Mouse (Mus musculus) embryonic facial prominence, embryonic 12.5 days (tissue): ENCODE results near the gene Hyls1. TPM values are rescaled to one million over a fixed set of nuclear protein-coding genes. Genes with fewer than 3 reads are reported as not detected.
A peak's percentile ranks its signal among the peaks of the same experiment; 100 is the strongest.

Source experiments
- ATAC-seq: fragments of 200-750 bp; cut with Nextera tagmentation; 2 replicates; pipeline ENCODE4 v1.8.0; 2017; ENCODE audit not compliant: insufficient number of reproducible peaks, insufficient read depth, low FRiP score, low TSS enrichment
- H3K27ac ChIP-seq: fragments of 300-500 bp; sonication (generic); 2 replicates; pipeline ENCODE4 v1.5.1; 2016; ENCODE audit warnings: mild to moderate bottlenecking
- H3K27me3 ChIP-seq: fragments of 300-500 bp; sonication (generic); 2 replicates; pipeline ENCODE4 v1.6.1; 2016; ENCODE audit warnings: mild to moderate bottlenecking, moderate library complexity
- H3K36me3 ChIP-seq: fragments of 300-500 bp; sonication (generic); 2 replicates; pipeline ENCODE4 v1.6.1; 2016; ENCODE audit warnings: mild to moderate bottlenecking
- H3K4me1 ChIP-seq: fragments of 300-500 bp; sonication (generic); 2 replicates; pipeline ENCODE4 v1.6.1; 2016
- H3K4me2 ChIP-seq: fragments of 300-500 bp; sonication (generic); replicated peaks from 2 replicates; pipeline ENCODE4 v1.6.1; 2016; ENCODE audit warnings: mild to moderate bottlenecking, moderate library complexity
- H3K4me3 ChIP-seq: fragments of 300-500 bp; sonication (generic); 2 replicates; pipeline ENCODE4 v1.5.1; 2016; ENCODE audit warnings: mild to moderate bottlenecking
- H3K9ac ChIP-seq: fragments of 300-500 bp; sonication (generic); 2 replicates; pipeline ENCODE4 v1.6.1; 2016; ENCODE audit warnings: mild to moderate bottlenecking, moderate library complexity
- H3K9me3 ChIP-seq: fragments of 300-500 bp; sonication (generic); 2 replicates; pipeline ENCODE4 v1.6.1; 2016; ENCODE audit warnings: mild to moderate bottlenecking, moderate library complexity
- WGBS: fragments of 180-500 bp; shearing (Covaris S2); methylation state at CpG from one replicate; pipeline ENCODE4 v1.1.7; 2016; 5-methylcytosine and 5-hydroxymethylcytosine counted together
- polyA plus RNA-seq: library from polyadenylated mRNA; unstranded; fragments of >200 nt; fragmentation: Nextera tagmentation; extraction: Ambion mirVana; gene quantifications from 2 replicates; pipeline ENCODE4 v1.2.1, GENCODE M21; 2016

Gene Hyls1
- polyA plus RNA-seq, 1 experiment from 2014 or later: 23.6 TPM

DNA sequence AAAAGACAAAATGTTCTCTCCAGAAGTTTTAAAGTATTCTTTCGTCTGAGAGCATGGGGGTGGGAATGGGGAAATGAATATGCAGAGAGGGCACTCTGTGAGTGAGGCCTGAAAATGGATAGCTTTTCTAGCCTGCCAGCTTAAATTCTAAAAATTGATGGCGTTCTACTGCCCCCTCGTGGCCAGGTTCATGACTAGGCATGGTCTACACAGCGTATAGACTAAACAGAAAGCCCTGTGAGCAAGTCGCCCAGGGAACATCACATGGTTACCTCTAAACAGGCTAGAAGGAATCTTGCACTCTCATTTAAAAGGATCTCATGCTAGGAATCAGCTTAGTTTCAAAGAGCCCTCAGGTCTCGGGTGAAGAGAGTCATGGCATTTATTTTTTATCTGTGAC, 28.7 kb downstream of the Hyls1 start:
- H3K4me3 ChIP-seq: no peak overlapping the region
- H3K9ac ChIP-seq: no peak overlapping the region
- no peak overlapping the region for H3K4me2 ChIP-seq
- peak; percentile 72 for ATAC-seq
- H3K27ac ChIP-seq: no peak overlapping the region
- no peaks in the 10 kb centered on the region for H3K36me3 ChIP-seq
- no peaks in the 10 kb centered on the region; the same call in 1 of the 2 replicates for H3K4me1 ChIP-seq
- no peaks in the 10 kb centered on the region for H3K9me3 ChIP-seq
- H3K27me3 ChIP-seq: no peaks in the 10 kb centered on the region
- 7% methylated on average over 6 of the region's 6 CpGs for WGBS

DNA sequence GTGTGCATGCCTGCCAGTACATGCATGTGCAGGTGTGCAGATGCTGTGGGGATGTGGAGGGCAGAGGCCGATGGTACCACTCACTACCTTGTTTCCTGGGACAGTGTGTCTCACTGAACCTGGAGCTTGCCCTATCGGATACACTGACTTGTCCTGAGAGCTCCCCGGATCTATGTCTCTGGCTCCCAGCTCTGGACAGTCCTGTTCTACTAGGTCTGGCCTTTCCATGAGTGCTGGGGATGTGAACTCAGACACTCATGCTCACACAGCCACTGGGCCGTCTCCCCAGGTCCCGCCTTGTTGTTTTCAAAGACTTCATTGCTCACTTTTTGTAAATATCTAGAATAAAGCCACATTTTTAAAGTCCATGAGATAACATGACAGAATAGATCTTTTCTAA, 29.2 kb downstream of the Hyls1 start:
- H3K4me3 ChIP-seq: no peak overlapping the region
- ATAC-seq: peak; percentile 44; the same call in 1 of the 2 replicates
- H3K9me3 ChIP-seq: no peaks in the 10 kb centered on the region
- no peaks in the 10 kb centered on the region for H3K27me3 ChIP-seq
- no peaks in the 10 kb centered on the region; the same call in 1 of the 2 replicates for H3K4me1 ChIP-seq
- H3K36me3 ChIP-seq: no peaks in the 10 kb centered on the region
- no peak overlapping the region for H3K4me2 ChIP-seq
- 74% methylated on average over 5 of the region's 5 CpGs for WGBS
- no peak overlapping the region for H3K9ac ChIP-seq
- H3K27ac ChIP-seq: no peak overlapping the region

DNA sequence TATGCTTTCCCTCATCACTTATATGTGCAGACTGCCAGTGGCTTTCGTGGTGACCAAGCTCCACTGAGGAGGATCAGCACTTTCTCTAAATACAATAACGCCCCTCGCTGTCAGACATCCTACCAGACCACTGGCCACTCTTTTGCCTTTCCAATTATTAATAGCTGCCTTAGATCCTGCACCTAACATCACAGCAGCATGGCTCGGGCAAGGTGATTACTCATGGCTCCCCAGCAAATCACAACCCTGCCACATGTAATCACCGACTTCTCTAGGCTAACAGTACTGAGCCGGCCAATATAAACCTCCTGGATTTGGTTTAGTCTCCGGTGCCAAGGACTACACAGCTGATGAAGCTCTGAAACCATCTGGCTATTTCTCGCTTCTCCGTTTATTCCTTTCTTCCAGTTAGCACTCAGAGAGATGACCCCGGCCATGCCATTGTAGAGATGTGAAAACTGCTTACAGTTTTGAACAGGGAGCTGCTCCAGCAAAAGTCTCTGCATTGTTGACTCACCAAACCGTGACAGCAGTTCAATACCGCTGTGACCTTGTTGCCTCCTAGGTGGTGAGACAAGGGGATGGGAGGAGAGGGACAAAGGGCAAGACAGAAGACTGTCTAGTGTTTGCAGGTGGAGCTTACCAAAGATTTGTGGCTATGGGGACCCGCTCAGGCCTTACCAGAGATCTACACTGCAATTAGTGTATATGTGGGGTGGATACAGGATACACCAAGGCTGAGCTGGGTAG, 31.0 kb downstream of the Hyls1 start:
- ATAC-seq: no peak
- Histone ChIP-seq H3K4me2 (no peak overlapping the region), H3K4me1 (no peaks in the 10 kb centered on the region; the same call in none of the 2 replicates), H3K9ac (no peak overlapping the region), H3K36me3 (no peaks in the 10 kb centered on the region), H3K9me3 (no peaks in the 10 kb centered on the region), H3K4me3 (no peak overlapping the region), H3K27ac (no peak overlapping the region), H3K27me3 (no peaks in the 10 kb centered on the region)
- WGBS: 82% methylated on average over 13 of the region's 13 CpGs

DNA sequence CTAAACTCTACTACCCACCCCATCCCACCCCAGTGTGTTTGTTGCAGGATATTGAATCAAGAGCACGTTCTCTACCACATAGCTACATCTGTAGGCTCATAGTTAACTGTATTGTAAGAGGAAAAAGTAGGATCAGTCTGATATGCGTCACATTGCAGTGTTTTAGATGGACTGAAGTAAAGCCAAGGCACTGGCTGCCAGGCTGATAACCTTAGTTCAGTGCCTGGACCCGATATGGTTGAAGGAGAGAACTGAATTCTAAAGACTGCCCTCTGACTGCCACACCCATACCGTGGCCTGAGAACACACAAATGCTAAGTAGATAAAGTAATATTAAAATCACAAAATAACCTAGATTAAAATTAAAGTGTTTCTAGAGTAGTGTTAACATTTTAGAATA, 34.3 kb downstream of the Hyls1 start:
- no peak overlapping the region for H3K9ac ChIP-seq
- H3K4me3 ChIP-seq: no peak overlapping the region
- no peak overlapping the region for H3K4me2 ChIP-seq
- H3K4me1 ChIP-seq: peaks cover under 1% of the 10 kb centered on the region
- no peaks in the 10 kb centered on the region for H3K36me3 ChIP-seq
- ATAC-seq: no peak
- WGBS: 70% methylated on average over 4 of the region's 4 CpGs
- no peaks in the 10 kb centered on the region for H3K9me3 ChIP-seq
- H3K27ac ChIP-seq: no peak overlapping the region
- no peaks in the 10 kb centered on the region for H3K27me3 ChIP-seq

DNA sequence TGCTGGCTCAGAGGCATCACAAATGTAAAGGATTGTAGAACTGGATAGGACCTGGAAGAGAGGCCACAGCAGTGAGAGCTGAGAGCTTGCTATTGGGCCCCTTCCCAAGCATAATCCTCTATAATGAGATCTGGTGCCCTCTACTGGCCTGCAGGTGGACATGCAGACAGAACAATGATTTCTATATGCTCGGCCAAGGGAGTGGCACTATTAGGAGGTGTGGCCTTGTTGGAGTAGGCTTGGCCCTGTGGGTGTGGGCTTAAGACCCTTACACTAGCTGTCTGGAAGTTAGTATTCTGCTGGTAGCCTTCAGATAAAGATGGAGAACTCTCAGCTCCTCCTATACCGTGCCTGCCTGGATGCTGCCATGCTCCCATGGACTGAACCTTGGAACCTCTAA, 35.1 kb downstream of the Hyls1 start:
- H3K27ac ChIP-seq: no peak overlapping the region
- H3K4me1 ChIP-seq: peaks cover 8% of the 10 kb centered on the region

GRCm38 (mm10) chr9:35533266-35533665, 36.9 kb downstream of the Hyls1 start:
- no peaks in the 10 kb centered on the region for H3K36me3 ChIP-seq
- no peaks in the 10 kb centered on the region for H3K9me3 ChIP-seq
- H3K4me2 ChIP-seq: no peak overlapping the region
- H3K4me3 ChIP-seq: no peak overlapping the region
- H3K4me1 ChIP-seq: peaks cover 20% of the 10 kb centered on the region
- no peaks in the 10 kb centered on the region for H3K27me3 ChIP-seq
- 75% methylated on average over 9 of the region's 9 CpGs for WGBS
- H3K9ac ChIP-seq: no peak overlapping the region
- ATAC-seq: no peak
- no peak overlapping the region for H3K27ac ChIP-seq

More for the DNA sequence above, 35.1 kb downstream of the Hyls1 start:
- Histone ChIP-seq H3K9ac (no peak overlapping the region), H3K4me2 (no peak overlapping the region), H3K36me3 (no peaks in the 10 kb centered on the region), H3K27me3 (no peaks in the 10 kb centered on the region), H3K4me3 (no peak overlapping the region), H3K9me3 (no peaks in the 10 kb centered on the region)
- peak; percentile 80 for ATAC-seq
- 12% methylated on average over 2 of the region's 2 CpGs for WGBS

GRCm38 (mm10) chr9:35529796-35530195, 40.4 kb downstream of the Hyls1 start:
- H3K4me1 ChIP-seq: peaks cover 24% of the 10 kb centered on the region
- no peaks in the 10 kb centered on the region for H3K27me3 ChIP-seq
- 8% methylated on average over 1 of the region's 1 CpGs for WGBS
- H3K27ac ChIP-seq: peak overlapping the region; percentile 78
- H3K9ac ChIP-seq: no peak overlapping the region
- no peak overlapping the region for H3K4me3 ChIP-seq
- peak; percentile 73; the same call in 1 of the 2 replicates for ATAC-seq
- 0 out of 2 replicates have a peak overlapping the region, but pooled peaks have one; percentile 24 for H3K4me2 ChIP-seq
- H3K9me3 ChIP-seq: no peaks in the 10 kb centered on the region
- H3K36me3 ChIP-seq: no peaks in the 10 kb centered on the region

DNA sequence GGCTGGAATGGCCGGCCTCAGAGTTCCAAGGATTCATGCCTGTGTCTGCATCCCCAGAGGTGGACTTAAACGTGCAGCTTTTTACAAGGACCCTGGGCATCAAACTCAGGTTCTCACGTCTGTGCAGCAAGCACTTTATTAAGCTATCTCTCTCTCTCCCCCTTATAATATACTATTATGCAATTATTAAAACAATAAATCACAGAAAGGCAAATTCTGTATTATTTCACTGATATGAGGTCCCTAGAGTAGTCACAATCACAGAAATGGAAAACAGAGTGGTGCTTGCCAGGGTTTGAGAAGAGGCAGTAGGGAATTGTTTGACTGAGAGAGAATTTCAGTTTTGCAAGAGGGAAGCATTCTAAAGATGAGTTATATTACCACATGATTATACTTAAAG, 41.1 kb downstream of the Hyls1 start:
- Histone ChIP-seq H3K4me2 (no peak overlapping the region), H3K9ac (no peak overlapping the region), H3K36me3 (no peaks in the 10 kb centered on the region), H3K4me1 (peaks cover 27% of the 10 kb centered on the region), H3K9me3 (no peaks in the 10 kb centered on the region), H3K27me3 (no peaks in the 10 kb centered on the region), H3K4me3 (no peak overlapping the region), H3K27ac (peak overlapping the region; percentile 71)
- 27% methylated on average over 3 of the region's 3 CpGs for whole genome bisulfite sequencing
- ATAC-seq: no peak

DNA sequence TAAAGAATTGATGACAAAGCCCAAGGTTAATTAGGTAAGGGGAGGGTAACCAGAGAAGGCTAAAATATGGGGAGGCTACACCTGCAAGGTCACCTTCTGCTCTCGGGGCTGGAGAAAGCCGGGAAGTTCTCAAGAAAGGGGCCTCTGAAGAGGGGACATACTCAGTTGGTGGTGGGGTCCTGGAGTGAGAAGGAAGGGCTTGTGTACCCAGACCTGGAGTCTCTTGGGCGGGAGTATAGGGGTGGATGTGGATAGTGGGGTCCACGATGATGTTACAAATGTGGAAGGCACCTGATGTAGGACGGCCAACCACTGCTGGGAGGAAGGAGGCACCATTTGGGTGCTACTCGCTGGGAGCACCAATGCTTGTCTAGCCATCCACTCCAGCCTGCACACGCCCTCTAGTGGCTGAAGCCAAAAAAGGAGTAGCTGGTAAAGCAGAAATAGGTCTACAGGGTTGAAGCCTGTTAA, 46.2 kb downstream of the Hyls1 start:
- peak; percentile 73 for ATAC-seq
- Histone ChIP-seq H3K9ac (no peak overlapping the region), H3K4me2 (no peak overlapping the region), H3K4me3 (no peak overlapping the region), H3K27ac (peak overlapping the region; percentile 30), H3K36me3 (no peaks in the 10 kb centered on the region), H3K4me1 (peaks cover 26% of the 10 kb centered on the region), H3K27me3 (no peaks in the 10 kb centered on the region), H3K9me3 (no peaks in the 10 kb centered on the region)
- 20% methylated on average over 7 of the region's 7 CpGs for WGBS

DNA sequence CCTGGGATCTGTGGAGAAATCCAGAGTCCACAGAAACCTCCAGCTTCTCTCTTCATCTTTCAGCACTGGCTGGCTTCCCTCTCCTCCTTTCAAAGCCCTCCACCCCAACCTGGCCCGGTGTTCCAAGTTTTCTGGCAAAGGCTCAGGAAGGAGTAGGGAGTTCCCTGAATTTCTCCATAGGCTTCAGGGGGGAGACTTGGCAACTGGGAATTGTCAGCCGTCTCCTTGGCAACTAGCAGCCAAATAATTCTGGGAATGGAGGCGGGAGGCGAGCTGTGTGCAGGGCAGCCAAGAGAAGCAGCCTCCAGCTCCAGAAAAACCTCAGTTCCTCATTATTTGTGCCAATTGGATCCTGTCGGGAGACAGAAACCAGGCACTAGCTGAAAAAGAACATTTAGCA, 46.7 kb downstream of the Hyls1 start:
- Histone ChIP-seq H3K4me3 (no peak overlapping the region), H3K9me3 (no peaks in the 10 kb centered on the region), H3K9ac (no peak overlapping the region), H3K4me1 (peaks cover 23% of the 10 kb centered on the region), H3K27ac (peak overlapping the region; percentile 30), H3K27me3 (no peaks in the 10 kb centered on the region), H3K36me3 (no peaks in the 10 kb centered on the region), H3K4me2 (no peak overlapping the region)
- ATAC-seq: peak; percentile 67
- WGBS: 34% methylated on average over 5 of the region's 5 CpGs

DNA sequence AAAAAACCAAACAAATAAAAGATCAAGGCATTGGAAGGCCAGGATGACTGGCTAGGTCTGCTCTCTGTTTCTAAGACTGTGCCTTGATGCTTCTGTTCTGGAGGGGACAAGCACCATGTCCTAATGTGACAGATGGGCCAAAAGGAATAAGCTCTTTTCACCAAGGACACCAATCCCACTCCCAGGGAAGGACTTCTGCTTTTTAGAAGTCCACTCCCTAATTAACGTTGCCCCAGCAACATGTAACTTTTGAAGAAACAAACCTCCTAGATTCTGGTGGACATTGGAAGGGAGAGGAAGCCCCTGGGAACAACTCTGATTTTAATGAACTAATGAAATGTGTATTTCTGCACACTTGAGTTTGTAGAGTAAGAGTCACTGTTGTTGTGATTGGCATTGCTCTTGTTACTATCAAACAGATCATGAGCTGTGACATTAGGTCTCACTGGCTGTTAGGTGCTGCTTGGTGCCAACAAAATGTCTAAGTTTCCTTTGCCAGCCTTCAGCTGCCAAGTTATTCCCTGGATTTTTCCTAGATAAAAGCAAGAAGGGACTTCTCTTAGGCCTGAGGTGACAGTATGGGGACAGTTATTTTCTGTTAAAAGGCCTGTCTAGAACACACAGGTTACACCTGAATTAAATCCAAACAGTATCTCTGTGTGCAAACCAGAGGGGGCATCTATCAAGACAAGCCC, 47.2 kb downstream of the Hyls1 start:
- H3K4me1 ChIP-seq: peaks cover 21% of the 10 kb centered on the region
- no peak overlapping the region for H3K9ac ChIP-seq
- no peak for ATAC-seq
- no peaks in the 10 kb centered on the region for H3K27me3 ChIP-seq
- H3K4me3 ChIP-seq: no peak overlapping the region
- peak overlapping the region; percentile 30 for H3K27ac ChIP-seq
- 75% methylated on average over 1 of the region's 1 CpGs for WGBS
- no peaks in the 10 kb centered on the region for H3K9me3 ChIP-seq
- no peak overlapping the region for H3K4me2 ChIP-seq
- no peaks in the 10 kb centered on the region for H3K36me3 ChIP-seq

DNA sequence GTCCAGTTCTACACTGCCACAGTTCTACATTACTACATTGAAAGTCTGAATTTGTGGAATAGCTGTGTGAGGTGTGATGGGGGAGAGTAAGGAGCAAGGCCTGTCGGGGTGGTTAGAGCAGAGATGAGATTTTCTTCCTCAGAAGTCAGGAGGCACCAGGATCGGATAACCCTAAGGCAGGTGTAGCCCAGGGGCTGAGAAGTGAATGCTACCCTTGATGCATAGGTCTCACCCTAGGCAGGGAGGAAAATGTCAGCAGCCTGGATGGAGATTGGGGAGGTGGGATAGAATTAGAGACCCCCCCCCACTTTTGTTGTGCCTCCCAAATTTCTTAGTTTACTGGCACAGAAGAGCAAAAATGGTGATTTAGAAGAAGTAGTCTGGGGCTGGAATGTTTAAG, 48.0 kb downstream of the Hyls1 start:
- Histone ChIP-seq H3K9me3 (no peaks in the 10 kb centered on the region), H3K4me1 (peaks cover 19% of the 10 kb centered on the region), H3K4me3 (no peak overlapping the region), H3K27me3 (no peaks in the 10 kb centered on the region), H3K4me2 (no peak overlapping the region), H3K27ac (no peak overlapping the region), H3K9ac (no peak overlapping the region), H3K36me3 (no peaks in the 10 kb centered on the region)
- no peak for ATAC-seq
- 51% methylated on average over 2 of the region's 2 CpGs for WGBS
